Mouse (Mus musculus) limb, embryonic 13.5 days (tissue): Measurements from ENCODE around the gene Mrps12. TPM values are rescaled to one million over a fixed set of nuclear protein-coding genes. Genes with fewer than 3 reads are reported as not detected.

Experiments used
- ATAC-seq: fragments of 200-750 bp; cut with Nextera tagmentation; 2 replicates; pipeline ENCODE4 v1.8.0; 2017; ENCODE audit warnings: low read depth, moderate number of reproducible peaks, moderate TSS enrichment; ENCODE audit not compliant: low FRiP score
- H3K27ac ChIP-seq: fragments of 300-500 bp; sonication (generic); 2 replicates; pipeline ENCODE4 v1.5.1; 2015; ENCODE audit warnings: inconsistent platforms, mild to moderate bottlenecking, moderate library complexity
- H3K27me3 ChIP-seq: fragments of 300-500 bp; sonication (generic); 2 replicates; pipeline ENCODE4 v1.6.1; 2015; ENCODE audit warnings: mild to moderate bottlenecking, inconsistent platforms
- H3K36me3 ChIP-seq: fragments of 300-500 bp; sonication (generic); 2 replicates; pipeline ENCODE4 v1.6.1; 2015; ENCODE audit warnings: inconsistent platforms, mild to moderate bottlenecking, moderate library complexity
- H3K4me1 ChIP-seq: fragments of 300-500 bp; sonication (generic); 2 replicates; pipeline ENCODE4 v1.6.1; 2015; ENCODE audit warnings: inconsistent platforms
- H3K4me2 ChIP-seq: fragments of 300-500 bp; sonication (generic); replicated peaks from 2 replicates; pipeline ENCODE4 v1.6.1; 2015; ENCODE audit warnings: inconsistent platforms, mild to moderate bottlenecking, moderate library complexity
- H3K4me3 ChIP-seq: fragments of 300-500 bp; sonication (generic); 2 replicates; pipeline ENCODE4 v1.5.1; 2015; ENCODE audit warnings: moderate library complexity, mild to moderate bottlenecking, inconsistent platforms
- H3K9ac ChIP-seq: fragments of 300-500 bp; sonication (generic); 2 replicates; pipeline ENCODE4 v1.6.1; 2015; ENCODE audit warnings: mild to moderate bottlenecking, inconsistent platforms
- H3K9me3 ChIP-seq: fragments of 300-500 bp; sonication (generic); 2 replicates; pipeline ENCODE4 v1.6.1; 2016; ENCODE audit warnings: inconsistent platforms
- WGBS: fragments of 180-500 bp; shearing (Covaris S2); methylation state at CpG from one replicate; pipeline ENCODE4 v1.1.7; 2015; 5-methylcytosine and 5-hydroxymethylcytosine counted together
- polyA plus RNA-seq: library from polyadenylated mRNA; unstranded; fragments of >200 nt; fragmentation: Nextera tagmentation; extraction: Ambion mirVana; gene quantifications from 2 replicates; pipeline ENCODE4 v1.2.1, GENCODE M21; 2015

Mrps12 gene
- polyA plus RNA-seq, 1 experiment from 2014 or later, result 114 TPM

DNA sequence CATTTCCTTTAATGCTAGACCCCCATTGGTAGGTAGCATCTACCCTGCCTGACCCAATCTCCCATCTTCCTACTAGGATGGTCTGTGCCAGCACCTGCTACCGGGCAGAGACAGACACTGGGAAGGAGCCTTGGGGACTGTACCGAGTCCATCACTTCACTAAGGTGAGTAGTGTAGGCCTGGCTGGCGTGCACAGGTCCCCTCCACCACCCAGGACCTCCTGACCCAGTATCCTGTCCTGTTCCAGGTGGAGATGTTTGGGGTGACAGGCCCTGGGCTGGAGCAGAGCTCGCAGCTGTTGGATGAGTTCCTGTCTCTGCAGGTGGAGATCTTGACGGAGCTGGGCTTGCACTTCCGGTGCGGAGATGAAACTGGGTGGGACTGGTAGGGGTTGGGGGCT lies 8.3 kb upstream of the Mrps12 start:
- Histone ChIP-seq H3K4me2 (no peak overlapping the region), H3K27me3 (no peaks in the 10 kb centered on the region), H3K27ac (no peak overlapping the region), H3K4me3 (no peak overlapping the region), H3K36me3 (peaks cover 64% of the 10 kb centered on the region), H3K9me3 (no peaks in the 10 kb centered on the region), H3K9ac (no peak overlapping the region), H3K4me1 (no peaks in the 10 kb centered on the region)
- WGBS, result 93% methylated on average over 7 of the region's 7 CpGs
- ATAC-seq, result no peak

DNA sequence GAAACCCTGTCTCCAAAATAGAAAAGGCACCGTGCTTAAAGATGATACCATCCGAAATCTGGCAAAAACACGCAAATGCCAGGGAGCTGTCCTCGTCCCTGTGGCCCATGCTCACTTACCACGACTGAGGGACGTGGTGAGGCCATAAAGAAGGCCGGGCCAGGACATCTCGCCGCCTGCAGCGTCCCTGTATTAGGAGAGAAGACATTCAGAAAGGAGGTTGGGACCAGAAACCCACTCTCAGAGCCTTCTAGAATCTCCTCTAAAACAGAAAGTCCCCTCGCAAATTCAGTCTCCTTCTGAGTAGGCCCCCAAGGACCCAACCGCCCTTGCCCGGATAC lies 282 bp downstream of the Mrps12 start:
- Histone ChIP-seq H3K27me3 (no peaks in the 10 kb centered on the region), H3K9ac (peak overlapping the region; percentile 90), H3K27ac (peak overlapping the region; percentile 4; the same call in 1 of the 2 replicates), H3K4me3 (peak overlapping the region; percentile 57), H3K4me2 (peak overlapping the region; percentile 94), H3K4me1 (peaks cover 13% of the 10 kb centered on the region), H3K36me3 (peaks cover 58% of the 10 kb centered on the region), H3K9me3 (no peaks in the 10 kb centered on the region)
- WGBS, result 2% methylated on average over 13 of the region's 13 CpGs
- peak; percentile 30 for ATAC-seq

DNA sequence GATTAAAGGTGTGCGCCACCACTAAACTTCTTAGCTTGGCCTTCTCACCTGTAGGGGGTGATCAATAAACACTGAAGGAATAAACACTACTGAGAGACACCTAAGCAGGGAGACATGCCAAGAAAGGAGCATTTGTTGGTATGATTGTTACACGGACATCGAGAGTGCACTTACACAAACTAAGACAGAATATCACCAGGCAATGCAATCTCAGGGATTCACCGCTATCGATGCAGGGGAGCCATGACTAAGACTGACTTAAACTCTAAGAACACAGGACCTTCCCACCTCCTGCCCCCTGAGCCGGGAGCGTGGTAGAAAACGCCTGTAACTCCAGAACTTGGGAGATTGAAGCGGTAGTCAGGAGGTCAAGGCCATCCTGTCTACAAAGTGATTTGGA lies 671 bp downstream of the Mrps12 start:
- Histone ChIP-seq H3K36me3 (peaks cover 58% of the 10 kb centered on the region), H3K4me2 (peak overlapping the region; percentile 94), H3K27ac (no peak overlapping the region), H3K4me3 (peak overlapping the region; percentile 57), H3K4me1 (peaks cover 13% of the 10 kb centered on the region), H3K9ac (peak overlapping the region; percentile 90), H3K27me3 (no peaks in the 10 kb centered on the region), H3K9me3 (no peaks in the 10 kb centered on the region)
- 38% methylated on average over 9 of the region's 9 CpGs for WGBS
- no peak for ATAC-seq

DNA sequence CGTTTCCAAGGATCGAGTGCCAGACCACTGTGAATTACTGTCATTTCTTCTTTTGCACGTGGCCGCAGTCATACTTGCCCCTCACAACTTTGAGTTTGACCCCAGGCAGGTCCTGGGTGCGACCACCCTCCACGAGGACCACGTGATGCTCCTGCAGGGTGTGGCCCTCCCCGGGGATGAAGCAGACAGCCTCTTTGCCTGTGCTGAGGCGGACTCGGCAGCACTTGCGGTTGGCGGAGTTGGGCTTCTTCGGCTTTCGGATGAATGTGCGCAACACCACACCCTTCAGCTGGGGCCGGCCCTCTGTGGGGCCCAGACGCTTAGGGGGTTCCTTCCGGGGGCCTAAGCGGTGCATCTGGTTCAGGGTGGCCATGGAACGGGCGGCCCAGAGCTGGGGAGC lies 1.8 kb downstream of the Mrps12 start:
- 95% methylated on average over 21 of the region's 21 CpGs for WGBS
- Histone ChIP-seq H3K4me3 (no peak overlapping the region), H3K36me3 (peaks cover 57% of the 10 kb centered on the region)

DNA sequence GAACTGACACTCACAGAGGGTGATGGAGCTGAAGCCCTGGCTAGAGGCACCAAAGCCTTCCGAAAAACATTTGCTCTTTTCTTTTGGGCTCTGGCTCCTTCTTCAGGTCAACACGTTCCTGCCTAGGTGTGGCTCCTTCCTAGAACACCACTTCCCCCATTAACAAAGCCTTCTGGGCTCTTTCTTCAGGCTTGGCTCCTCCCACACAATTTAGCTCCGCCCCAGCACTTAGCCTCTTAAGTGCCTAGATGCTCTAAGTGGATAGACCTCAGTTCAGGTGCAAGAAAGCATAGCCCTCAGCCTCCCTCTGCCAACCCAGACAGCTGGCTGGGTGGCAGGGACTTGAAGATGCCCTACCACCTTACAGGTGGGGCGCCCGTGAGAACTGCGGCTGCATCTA lies 5.9 kb downstream of the Mrps12 start:
- no peak overlapping the region for H3K27ac ChIP-seq
- H3K36me3 ChIP-seq, result peaks cover 67% of the 10 kb centered on the region
- no peak overlapping the region for H3K9ac ChIP-seq
- H3K9me3 ChIP-seq, result peaks cover 9% of the 10 kb centered on the region
- peaks cover 9% of the 10 kb centered on the region; the same call in 1 of the 2 replicates for H3K27me3 ChIP-seq
- no peak overlapping the region for H3K4me3 ChIP-seq
- ATAC-seq, result no peak
- no peak overlapping the region for H3K4me2 ChIP-seq
- peaks cover 12% of the 10 kb centered on the region; the same call in 1 of the 2 replicates for H3K4me1 ChIP-seq
- 83% methylated on average over 6 of the region's 6 CpGs for WGBS

More for the DNA sequence above, 1.8 kb downstream of the Mrps12 start:
- Histone ChIP-seq H3K4me1 (peaks cover 13% of the 10 kb centered on the region), H3K27ac (no peak overlapping the region), H3K9ac (no peak overlapping the region), H3K27me3 (no peaks in the 10 kb centered on the region), H3K9me3 (no peaks in the 10 kb centered on the region), H3K4me2 (no peak overlapping the region)
- ATAC-seq, result no peak

DNA sequence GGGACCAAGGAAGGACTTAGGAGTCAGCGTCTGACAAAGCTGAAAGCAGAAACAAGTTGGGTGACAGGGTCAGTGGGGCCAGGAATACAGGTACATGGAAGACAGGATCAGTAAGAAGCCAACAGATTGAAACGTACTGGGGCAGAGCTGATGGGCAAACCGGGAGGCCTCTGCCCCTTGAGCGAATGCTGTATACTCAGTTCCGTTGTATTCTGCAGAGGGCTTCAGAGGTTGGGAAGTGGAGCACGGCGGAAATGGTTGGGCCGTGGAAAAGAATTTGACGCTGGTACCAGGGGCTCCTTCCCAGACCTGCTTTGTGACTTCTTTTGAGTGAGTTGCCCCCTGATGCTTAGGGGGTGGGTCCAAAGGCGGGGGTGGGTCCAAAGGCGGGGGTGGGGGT lies 8.4 kb downstream of the Mrps12 start:
- H3K4me3 ChIP-seq, result peak overlapping the region; percentile 48
- H3K9me3 ChIP-seq, result peaks cover 9% of the 10 kb centered on the region
- no peak; the same call in 1 of the 2 replicates for ATAC-seq
- WGBS, result 14% methylated on average over 11 of the region's 11 CpGs
- H3K36me3 ChIP-seq, result peaks cover 64% of the 10 kb centered on the region
- peaks cover 9% of the 10 kb centered on the region; the same call in 1 of the 2 replicates for H3K27me3 ChIP-seq
- H3K4me2 ChIP-seq, result peak overlapping the region; percentile 83
- H3K9ac ChIP-seq, result peak overlapping the region; percentile 70; the same call in 1 of the 2 replicates
- no peak overlapping the region for H3K27ac ChIP-seq
- H3K4me1 ChIP-seq, result peaks cover 12% of the 10 kb centered on the region; the same call in 1 of the 2 replicates

DNA sequence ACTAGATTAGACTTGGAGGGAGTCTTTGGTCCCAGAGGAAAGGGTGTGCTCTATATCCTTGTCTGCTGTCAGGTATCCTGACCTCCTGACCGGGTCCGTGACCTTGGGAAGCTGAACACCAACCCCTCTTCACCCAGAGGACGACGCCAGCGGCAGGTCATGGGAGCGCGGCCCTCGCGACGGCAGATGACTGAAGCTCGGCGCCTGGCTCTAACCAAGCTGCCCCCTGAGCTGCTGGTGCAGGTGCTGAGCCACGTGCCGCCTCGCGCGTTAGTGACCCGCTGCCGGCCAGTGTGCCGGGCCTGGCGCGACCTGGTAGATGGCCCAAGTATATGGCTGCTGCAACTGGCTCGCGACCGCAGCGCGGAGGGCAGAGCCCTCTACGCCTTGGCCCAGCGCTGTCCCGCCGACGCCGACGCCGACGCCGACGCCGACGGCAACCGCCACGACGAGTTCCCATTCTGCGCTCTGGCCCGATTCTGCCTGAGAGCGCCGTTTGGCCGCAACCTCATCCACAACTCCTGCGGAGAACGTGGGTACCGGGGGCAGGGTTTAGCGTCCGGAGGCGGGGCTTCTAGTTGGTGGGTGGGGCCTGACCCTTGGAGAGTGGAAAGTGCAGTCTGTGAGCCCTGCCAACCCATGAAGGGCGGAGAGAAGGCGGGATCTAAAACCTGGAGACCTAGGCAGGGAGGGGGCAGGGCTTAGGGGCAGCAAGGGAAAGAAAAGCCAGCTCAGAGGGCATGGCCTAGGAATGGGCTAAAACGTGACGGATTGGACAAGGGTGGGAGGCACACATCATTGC lies 9.1 kb downstream of the Mrps12 start:
- Histone ChIP-seq H3K4me1 (peaks cover 12% of the 10 kb centered on the region; the same call in 1 of the 2 replicates), H3K9me3 (peaks cover 9% of the 10 kb centered on the region), H3K27ac (no peak overlapping the region), H3K36me3 (peaks cover 63% of the 10 kb centered on the region), H3K4me3 (peak overlapping the region; percentile 48), H3K27me3 (peaks cover 9% of the 10 kb centered on the region; the same call in 1 of the 2 replicates), H3K4me2 (peak overlapping the region; percentile 83), H3K9ac (peak overlapping the region; percentile 70)
- peak; percentile 88 for ATAC-seq
- 4% methylated on average over 58 of the region's 58 CpGs for WGBS

DNA sequence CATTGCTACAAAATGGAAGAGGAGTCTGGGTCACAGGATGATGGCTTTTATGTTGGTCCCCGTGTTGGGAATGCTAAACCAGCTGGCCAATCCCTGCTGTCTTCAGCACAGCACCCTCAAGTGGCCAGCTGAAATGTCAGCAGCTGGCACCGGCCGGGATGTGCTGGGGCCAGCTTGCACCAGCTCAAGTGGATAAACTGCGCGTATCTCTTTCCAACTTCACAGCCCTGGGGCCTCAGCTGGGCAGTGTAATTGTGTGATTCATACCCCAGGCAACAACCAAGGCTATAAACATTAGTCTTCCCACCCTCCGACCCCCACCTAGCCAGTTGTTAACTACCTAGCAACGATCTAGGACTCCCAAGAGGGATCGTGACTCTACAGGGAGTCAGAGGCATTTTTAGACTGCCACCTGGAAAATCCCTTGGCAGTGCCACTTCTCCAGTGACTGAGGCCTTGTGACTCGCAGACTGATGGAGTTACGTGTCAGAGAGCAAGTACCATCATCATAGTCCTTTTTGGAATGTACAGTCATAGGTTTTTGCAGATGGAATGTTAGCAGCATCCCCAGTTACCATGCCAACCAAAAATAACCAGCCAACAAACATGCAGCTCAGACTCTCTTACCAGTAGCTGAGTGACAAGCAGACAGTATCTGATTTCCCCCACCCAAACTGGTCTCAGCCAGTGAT lies 13.8 kb downstream of the Mrps12 start:
- Histone ChIP-seq H3K9ac (no peak overlapping the region), H3K9me3 (peaks cover 9% of the 10 kb centered on the region), H3K4me2 (no peak overlapping the region), H3K4me3 (no peak overlapping the region), H3K27me3 (peaks cover 9% of the 10 kb centered on the region; the same call in 1 of the 2 replicates), H3K27ac (no peak overlapping the region), H3K4me1 (peaks cover 11% of the 10 kb centered on the region; the same call in 1 of the 2 replicates), H3K36me3 (peaks cover 55% of the 10 kb centered on the region)
- ATAC-seq, result no peak
- WGBS, result 52% methylated on average over 10 of the region's 10 CpGs

DNA sequence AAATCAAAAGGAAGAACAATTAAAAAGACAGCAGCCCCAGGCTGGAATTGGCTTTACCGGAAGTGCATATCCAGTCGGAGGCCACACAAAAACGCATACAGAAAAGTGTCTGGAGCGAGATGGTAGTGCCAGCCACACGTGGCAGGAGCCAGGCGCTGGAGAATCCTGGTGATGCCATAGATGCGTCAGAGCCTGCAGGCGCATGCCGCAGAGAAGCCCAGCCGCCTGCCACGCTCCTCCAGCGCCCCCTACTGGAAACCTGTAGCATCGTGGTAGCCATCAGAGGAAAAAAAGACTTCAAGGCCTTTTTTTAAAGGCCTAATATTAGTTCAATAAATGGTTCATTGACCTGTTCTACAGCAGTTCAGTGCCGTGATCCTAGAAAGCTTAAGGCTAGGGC lies 15.0 kb downstream of the Mrps12 start:
- WGBS, result 9% methylated on average over 14 of the region's 14 CpGs

DNA sequence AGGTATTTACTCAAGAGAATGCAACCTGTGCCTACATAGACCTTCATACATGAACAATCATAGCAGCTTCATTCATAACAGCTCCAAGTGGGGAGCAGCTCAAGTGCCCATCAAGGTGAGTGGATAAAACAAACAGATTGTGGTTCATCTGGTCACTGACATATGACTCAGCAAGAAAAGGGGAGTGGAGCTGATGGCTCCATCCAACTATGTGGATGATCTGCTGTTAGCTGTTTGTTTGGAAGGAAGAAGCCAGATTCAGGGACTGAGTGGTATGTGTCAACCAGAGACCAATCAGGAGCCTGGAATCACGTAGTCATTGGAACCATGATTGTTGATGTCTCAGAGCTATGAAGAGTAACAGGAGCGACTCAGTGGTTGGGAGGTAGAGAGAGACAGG lies 17.0 kb downstream of the Mrps12 start:
- no peak overlapping the region for H3K4me2 ChIP-seq
- ATAC-seq, result no peak
- H3K9ac ChIP-seq, result no peak overlapping the region
- H3K4me3 ChIP-seq, result no peak overlapping the region
- no peaks in the 10 kb centered on the region for H3K9me3 ChIP-seq
- H3K27me3 ChIP-seq, result no peaks in the 10 kb centered on the region
- peaks cover 11% of the 10 kb centered on the region; the same call in 1 of the 2 replicates for H3K4me1 ChIP-seq
- no peak overlapping the region for H3K27ac ChIP-seq
- H3K36me3 ChIP-seq, result peaks cover 38% of the 10 kb centered on the region
- 90% methylated on average over 2 of the region's 2 CpGs for WGBS

More for the DNA sequence above, 15.0 kb downstream of the Mrps12 start:
- Histone ChIP-seq H3K36me3 (peaks cover 54% of the 10 kb centered on the region), H3K9me3 (peaks cover 6% of the 10 kb centered on the region), H3K4me2 (0 out of 2 replicates have a peak overlapping the region, but pooled peaks have one; percentile 3), H3K27ac (no peak overlapping the region), H3K9ac (no peak overlapping the region), H3K4me3 (no peak overlapping the region), H3K27me3 (peaks cover under 1% of the 10 kb centered on the region; the same call in 1 of the 2 replicates), H3K4me1 (0 out of 2 replicates have a peak, but pooled peaks cover 4% of the 10 kb centered on the region)
- ATAC-seq, result peak; percentile 51; the same call in 1 of the 2 replicates

DNA sequence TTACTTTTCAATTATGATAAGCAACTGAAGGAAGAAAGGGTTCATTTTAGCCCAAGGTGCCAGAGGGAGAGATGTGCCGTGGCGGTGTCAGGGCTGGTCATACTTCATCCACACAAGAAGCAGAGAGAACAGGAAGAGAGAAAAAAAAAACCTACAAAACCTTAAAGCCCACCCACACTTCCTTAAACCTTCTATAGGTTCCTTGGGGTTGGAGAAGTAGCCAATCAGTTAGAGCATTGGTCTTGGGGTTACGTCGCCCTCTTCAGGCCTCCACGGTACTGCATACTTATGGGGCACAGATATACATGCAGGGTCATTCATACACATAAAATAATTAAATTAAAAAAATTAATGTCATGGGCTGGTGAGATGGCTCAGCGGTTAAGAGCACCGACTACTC lies 19.5 kb downstream of the Mrps12 start:
- Histone ChIP-seq H3K4me2 (no peak overlapping the region), H3K9ac (no peak overlapping the region), H3K36me3 (peaks cover 22% of the 10 kb centered on the region), H3K4me3 (no peak overlapping the region), H3K4me1 (peaks cover 32% of the 10 kb centered on the region), H3K9me3 (no peaks in the 10 kb centered on the region), H3K27ac (no peak overlapping the region), H3K27me3 (no peaks in the 10 kb centered on the region)
- ATAC-seq, result no peak
- 93% methylated on average over 7 of the region's 7 CpGs for WGBS
